Comparison of ENCODE assay signal across 8 mouse cellular contexts in the genomic region with DNA sequence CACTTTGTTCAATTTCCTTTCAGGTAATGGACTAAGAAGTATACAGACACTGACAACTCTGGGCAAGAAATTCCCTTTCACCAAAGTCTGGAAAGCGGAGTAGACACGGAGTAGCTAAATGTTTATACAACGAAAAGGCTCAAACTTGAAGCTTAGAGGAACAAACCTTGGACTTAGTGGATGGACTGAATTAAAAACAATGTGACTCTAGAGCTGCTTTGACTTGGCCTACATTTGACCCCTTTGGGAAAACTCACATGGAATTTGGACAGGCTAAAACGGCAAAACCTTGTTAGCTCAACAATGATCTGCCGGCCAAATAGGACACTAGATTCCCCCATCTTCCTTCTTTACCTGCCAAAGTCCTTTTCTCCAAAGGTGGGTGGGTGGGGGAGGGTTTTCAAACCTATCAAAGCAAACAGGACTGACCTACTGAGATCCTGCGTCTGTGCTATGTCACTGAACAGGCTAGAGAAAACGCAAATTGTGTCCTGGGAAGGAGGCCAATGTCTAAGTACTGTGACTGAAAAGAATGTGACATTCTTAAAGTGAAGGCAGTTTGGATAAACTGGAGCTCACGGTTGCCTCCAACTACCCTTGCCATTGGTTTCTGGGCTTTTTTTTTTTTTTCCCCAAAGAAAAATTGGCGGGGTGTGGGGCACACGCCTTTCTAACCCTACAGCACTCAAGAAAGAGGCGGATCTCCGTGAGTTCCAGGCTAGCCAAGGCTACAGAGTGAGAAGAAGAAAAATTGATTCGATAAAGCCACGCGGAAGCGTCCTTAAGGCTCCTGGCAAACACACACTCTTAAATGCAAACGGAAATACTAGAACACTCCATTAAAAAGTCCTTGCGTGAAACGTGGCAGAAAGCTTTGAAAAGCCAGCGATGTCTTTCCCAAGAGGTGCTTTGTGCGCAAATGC. TPM values are rescaled to one million over a fixed set of nuclear protein-coding genes. Genes with fewer than 3 reads are reported as not detected.
DNase-seq lines count a peak whose midpoint lies in the region; ATAC-seq and TF ChIP-seq lines count a peak whose summit lies in the region.

No protein-coding gene starts in this region.

- H3K4me1 ChIP-seq in embryonic fibroblast, embryonic 13.5 days (ENCODE audit: control insufficient read depth, insufficient read depth, low read length), result peaks cover 6% of the 10 kb centered on the region; the same call in 1 of the 2 replicates
- peaks cover 20% of the 10 kb centered on the region for H3K4me1 ChIP-seq in intestine, embryonic 14.5 days (replicated peaks; ENCODE audit: control insufficient read depth, insufficient read depth, low read length)
- peaks cover 35% of the 10 kb centered on the region for H3K4me1 ChIP-seq in liver, embryonic 16.5 days (ENCODE audit: control insufficient read depth, low read depth, low read length)
- H3K4me1 ChIP-seq in stomach, embryonic 16.5 days (ENCODE audit: control insufficient read depth, insufficient read depth, low read length), result peaks cover 40% of the 10 kb centered on the region

- peaks cover 14% of the 10 kb centered on the region for H3K36me3 ChIP-seq in intestine, embryonic 14.5 days (ENCODE audit: control insufficient read depth, insufficient read depth, low read length)
- H3K36me3 ChIP-seq in liver, embryonic 16.5 days (ENCODE audit: control insufficient read depth, insufficient read depth), result no peaks in the 10 kb centered on the region
- H3K36me3 ChIP-seq in stomach, embryonic 16.5 days (ENCODE audit: control insufficient read depth, insufficient read depth, low read length), result no peaks in the 10 kb centered on the region

- H3K4me2 ChIP-seq in intestine, embryonic 14.5 days (ENCODE audit: low read length), result peak overlapping the region; percentile 92
- peak overlapping the region; percentile 80 for H3K4me2 ChIP-seq in liver, embryonic 16.5 days (ENCODE audit: low read depth, low read length)
- H3K4me2 ChIP-seq in stomach, embryonic 16.5 days (ENCODE audit: low read depth, low read length), result peak overlapping the region; percentile 51

- intact Hi-C loops in gastrocnemius, postnatal 14 days (cut with DNase I; ENCODE audit: low total_unique reads), result loop anchor here (2.0 kb wide), 1 partner anchor 17 kb away; no protein-coding TSS in a partner anchor

- peak overlapping the region; percentile 75 for H3K4me3 ChIP-seq in embryonic fibroblast, embryonic 13.5 days (ENCODE audit: insufficient read depth, low read length)
- H3K4me3 ChIP-seq in intestine, embryonic 14.5 days (ENCODE audit: low read depth, low read length), result peak overlapping the region; percentile 87
- peak overlapping the region; percentile 89 for H3K4me3 ChIP-seq in liver, embryonic 16.5 days (ENCODE audit: low read depth, low read length)
- H3K4me3 ChIP-seq in stomach, embryonic 16.5 days (replicated peaks; ENCODE audit: low read length), result peak overlapping the region; percentile 79

- peak; percentile 37 for DNase-seq in gastrocnemius, adult 18-20 months (ENCODE audit: low spot score)
- no peak for DNase-seq in gastrocnemius, postnatal 14 days
- peak; percentile 74 for DNase-seq in intestine, embryonic 14.5 days (ENCODE audit: low spot score)
- no peak for DNase-seq in gastrocnemius, postnatal 25 days

- TF ChIP-seq CTCF in embryonic fibroblast, embryonic 13.5 days (IDR thresholded peaks at IDR 0.05; ENCODE audit: borderline replicate concordance, insufficient read depth, low read length), result no peak

- no peaks in the 10 kb centered on the region for H3K9me3 ChIP-seq in intestine, embryonic 14.5 days (ENCODE audit: control insufficient read depth, low read length)
- no peaks in the 10 kb centered on the region for H3K9me3 ChIP-seq in liver, embryonic 16.5 days (replicated peaks; ENCODE audit: control insufficient read depth, low read length)
- no peaks in the 10 kb centered on the region for H3K9me3 ChIP-seq in stomach, embryonic 16.5 days (replicated peaks; ENCODE audit: control insufficient read depth, low read length)

- H3K27me3 ChIP-seq in intestine, embryonic 14.5 days (replicated peaks; ENCODE audit: control insufficient read depth, insufficient read depth, low read length), result no peaks in the 10 kb centered on the region
- H3K27me3 ChIP-seq in liver, embryonic 16.5 days (ENCODE audit: control insufficient read depth, insufficient read depth, low read depth, low read length), result no peaks in the 10 kb centered on the region
- H3K27me3 ChIP-seq in stomach, embryonic 16.5 days (ENCODE audit: control insufficient read depth, insufficient read depth, low read length), result no peaks in the 10 kb centered on the region

- WGBS in intestine, embryonic 14.5 days, result 8% methylated on average over 21 of the region's 21 CpGs
- WGBS in liver, embryonic 16.5 days (ENCODE audit: insufficient replicate concordance), result 19% methylated on average over 21 of the region's 21 CpGs
- 4% methylated on average over 21 of the region's 21 CpGs for WGBS in stomach, embryonic 16.5 days

- H3K9ac ChIP-seq in intestine, embryonic 14.5 days (ENCODE audit: low read length), result peak overlapping the region; percentile 80
- H3K9ac ChIP-seq in liver, embryonic 16.5 days (ENCODE audit: low read depth, low read length), result peak overlapping the region; percentile 88
- peak overlapping the region; percentile 88 for H3K9ac ChIP-seq in stomach, embryonic 16.5 days (ENCODE audit: low read length)

- no peak for TF ChIP-seq POLR2A in embryonic fibroblast, embryonic 13.5 days (IDR thresholded peaks at IDR 0.05; ENCODE audit: low read depth, low read length)

- ATAC-seq in intestine, embryonic 14.5 days (replicated peaks; ENCODE audit: low FRiP score, low TSS enrichment, low read depth), result no peak
- no peak for ATAC-seq in liver, embryonic 16.5 days (ENCODE audit: low read depth)
- no peak for ATAC-seq in stomach, embryonic 16.5 days (ENCODE audit: insufficient read depth, low FRiP score)
- ATAC-seq in erythroid progenitor cell, adult 5-6 weeks (replicated peaks; ENCODE audit: low FRiP score, poor library complexity, severe bottlenecking), result no peak

- peak overlapping the region; percentile 36; the same call in 1 of the 2 replicates for H3K27ac ChIP-seq in embryonic fibroblast, embryonic 13.5 days (ENCODE audit: insufficient read depth, low read length)
- peak overlapping the region; percentile 93 for H3K27ac ChIP-seq in intestine, embryonic 14.5 days (ENCODE audit: low read depth)
- H3K27ac ChIP-seq in liver, embryonic 16.5 days (ENCODE audit: low read length), result peak overlapping the region; percentile 88
- peak overlapping the region; percentile 98 for H3K27ac ChIP-seq in stomach, embryonic 16.5 days (ENCODE audit: low read length)

RNA-seq across cellular contexts. Expression of a gene that starts 1.0 kb away (rescaled TPM):
- 1 to 10 TPM; 2.2 to 2.5 TPM for total RNA-seq in gastrocnemius, adult 18-20 months (2021)
- total RNA-seq in gastrocnemius, postnatal 14 days (2021), result 1 to 10 TPM; 5.6 to 5.9 TPM
- 8.4 and 8.6 TPM in 2 replicates for polyA plus RNA-seq in embryonic fibroblast, embryonic 13.5 days (2011; ENCODE audit: insufficient read length, low read depth, missing spikeins)
- 17.9 and 18.7 TPM in 2 replicates for polyA plus RNA-seq in intestine, embryonic 14.5 days (2014; fragmentation: Nextera tagmentation; extraction: Ambion mirVana)
- polyA plus RNA-seq in liver, embryonic 16.5 days (2015; fragmentation: Nextera tagmentation; extraction: Ambion mirVana), result 4.6 and 5.7 TPM in 2 replicates
- polyA plus RNA-seq in stomach, embryonic 16.5 days (2015; fragmentation: Nextera tagmentation; extraction: Ambion mirVana), result 18.3 and 20.5 TPM in 2 replicates
- total RNA-seq in gastrocnemius, postnatal 25 days (2021), result 1 to 10 TPM; 2.0 to 2.3 TPM
- total RNA-seq in erythroid progenitor cell, adult 5-6 weeks (2015; ENCODE audit: low replicate concordance), result 0.42 and 1.4 TPM in 2 replicates
- total RNA-seq in erythroid progenitor cell, adult 5-6 weeks (2017; ENCODE audit: low replicate concordance), result 1.3 and 1.7 TPM in 2 replicates

RNA-seq across cellular contexts. Expression of a gene that starts 1.5 kb away (rescaled TPM):
- 10 to 100 TPM; 83.4 to 85.4 TPM for total RNA-seq in gastrocnemius, adult 18-20 months (2021)
- 10 to 100 TPM; 87.1 to 94.8 TPM for total RNA-seq in gastrocnemius, postnatal 14 days (2021)
- polyA plus RNA-seq in embryonic fibroblast, embryonic 13.5 days (2011; ENCODE audit: insufficient read length, low read depth, missing spikeins), result 119 and 141 TPM in 2 replicates
- 157 and 163 TPM in 2 replicates for polyA plus RNA-seq in intestine, embryonic 14.5 days (2014; fragmentation: Nextera tagmentation; extraction: Ambion mirVana)
- 54.4 and 56.9 TPM in 2 replicates for polyA plus RNA-seq in liver, embryonic 16.5 days (2015; fragmentation: Nextera tagmentation; extraction: Ambion mirVana)
- polyA plus RNA-seq in stomach, embryonic 16.5 days (2015; fragmentation: Nextera tagmentation; extraction: Ambion mirVana), result 142 and 145 TPM in 2 replicates
- 10 to 100 TPM; 85.3 to 87.5 TPM for total RNA-seq in gastrocnemius, postnatal 25 days (2021)
- 42.8 and 43.2 TPM in 2 replicates for total RNA-seq in erythroid progenitor cell, adult 5-6 weeks (2015; ENCODE audit: low replicate concordance)
- total RNA-seq in erythroid progenitor cell, adult 5-6 weeks (2017; ENCODE audit: low replicate concordance), result 17.5 and 41.8 TPM in 2 replicates

Comparison
In these comparisons a context has a peak if more than half of its experiments do, and no peak if none do; other contexts are left out.
1. DNase-seq: peak in gastrocnemius, adult 18-20 months (single experiment) and intestine, embryonic 14.5 days (single experiment); none in gastrocnemius, postnatal 14 days (single experiment) and gastrocnemius, postnatal 25 days (single experiment).
2. H3K27ac ChIP-seq: peak in every context shown above with its lines; median percentile 98 in stomach, embryonic 16.5 days; 93 in intestine, embryonic 14.5 days; 88 in liver, embryonic 16.5 days; 36 in embryonic fibroblast, embryonic 13.5 days.
3. Peak in every context shown above with its lines, with median percentiles within 50 percentile points of each other: H3K4me3 ChIP-seq, H3K4me2 ChIP-seq and H3K9ac ChIP-seq.